Mouse (Mus musculus) MN1 (cell line): ENCODE data around the gene Gng4.
"Not testable (repeated sequence)": the region's sequence is repeated elsewhere in the genome, so short reads cannot be mapped to it uniquely, and the experiment has no call there.

ENCODE experiments used
- DNase-seq: peaks from one replicate; pipeline ENCODE4 v3.0.0-alpha.2; 2016; ENCODE audit warnings: low spot score

The Gng4 gene

GRCm38 (mm10) chr13:13783894-13784419, at the start of gene Gng4:
TSS of gene Gng4 (plus strand) at chr13:13784059.
- DNase-seq = peak; percentile 85

GRCm38 (mm10) chr13:13739232-13739631, 44.6 kb upstream of the Gng4 start:
- DNase-seq = no peak

GRCm38 (mm10) chr13:13745911-13746310, 37.9 kb upstream of the Gng4 start:
- DNase-seq = no peak

- peak; percentile 73 for DNase-seq
These were observed 7.9 kb upstream of the Gng4 start for GRCm38 (mm10) chr13:13775778-13776494.

GRCm38 (mm10) chr13:13777052-13777451, 6.8 kb upstream of the Gng4 start:
- no peak for DNase-seq

- no peak for DNase-seq
These were observed 6.2 kb upstream of the Gng4 start for GRCm38 (mm10) chr13:13777696-13778095.

- no peak for DNase-seq
These were observed 4.9 kb upstream of the Gng4 start for GRCm38 (mm10) chr13:13778837-13779458.

GRCm38 (mm10) chr13:13780271-13780670, 3.6 kb upstream of the Gng4 start:
- no peak for DNase-seq

- no peak for DNase-seq
These were observed 2.8 kb upstream of the Gng4 start for GRCm38 (mm10) chr13:13781026-13781425.

- DNase-seq = peak; percentile 16
These were observed 563 bp upstream of the Gng4 start for GRCm38 (mm10) chr13:13783296-13783695.

GRCm38 (mm10) chr13:13784420-13784936, 619 bp downstream of the Gng4 start:
- DNase-seq = peak; percentile 51

GRCm38 (mm10) chr13:13784981-13785783, 1.3 kb downstream of the Gng4 start:
- DNase-seq = peak; percentile 71

GRCm38 (mm10) chr13:13786971-13787370, 3.1 kb downstream of the Gng4 start:
- DNase-seq = no peak

- no peak for DNase-seq
These were observed 4.2 kb downstream of the Gng4 start for GRCm38 (mm10) chr13:13788070-13788469.

- DNase-seq = no peak
These were observed 8.1 kb downstream of the Gng4 start for GRCm38 (mm10) chr13:13791981-13792380.

- no peak for DNase-seq
These were observed 11.4 kb downstream of the Gng4 start for GRCm38 (mm10) chr13:13795166-13795832.

GRCm38 (mm10) chr13:13796082-13796481, 12.2 kb downstream of the Gng4 start:
- DNase-seq = no peak

- DNase-seq = not testable (repeated sequence)
These were observed 14.0 kb downstream of the Gng4 start for GRCm38 (mm10) chr13:13797816-13798215.

- DNase-seq = no peak
These were observed 14.9 kb downstream of the Gng4 start for GRCm38 (mm10) chr13:13798775-13799174.

- peak; percentile 50 for DNase-seq
These were observed 24.7 kb downstream of the Gng4 start for GRCm38 (mm10) chr13:13808337-13809132.

- no peak for DNase-seq
These were observed 27.0 kb downstream of the Gng4 start for GRCm38 (mm10) chr13:13810885-13811284.
